Mouse (Mus musculus) T-helper 17 cell (primary cell): ENCODE data around the gene Prss33.

ENCODE experiments used
- in situ Hi-C, 2 experiments: fragments of 300-600 bp; cut with MboI, MseI; formaldehyde crosslinking; loops; 1 replicate in 1 of 2; 2 replicates in 1 of 2; pipeline ENCODE4 v1.15.1; 2025; ENCODE audit warnings: high pct_unique_total_duplicates in 2 of 2

Gene Prss33

GRCm38 (mm10) chr17:23828271-23829001 is 7.4 kb downstream of the Prss33 start:
- in situ Hi-C loops: loop anchor here in 1 of 2 experiments (10.0 kb wide), 1 partner anchor 54 kb away; the partner anchor contains the start of gene Flywch1

- in situ Hi-C loops: loop anchor here in 1 of 2 experiments (10.0 kb wide), 1 partner anchor 51 kb away; the partner anchor contains the start of gene Flywch1
These were observed 10.3 kb downstream of the Prss33 start for GRCm38 (mm10) chr17:23825591-23825990.

DNA sequence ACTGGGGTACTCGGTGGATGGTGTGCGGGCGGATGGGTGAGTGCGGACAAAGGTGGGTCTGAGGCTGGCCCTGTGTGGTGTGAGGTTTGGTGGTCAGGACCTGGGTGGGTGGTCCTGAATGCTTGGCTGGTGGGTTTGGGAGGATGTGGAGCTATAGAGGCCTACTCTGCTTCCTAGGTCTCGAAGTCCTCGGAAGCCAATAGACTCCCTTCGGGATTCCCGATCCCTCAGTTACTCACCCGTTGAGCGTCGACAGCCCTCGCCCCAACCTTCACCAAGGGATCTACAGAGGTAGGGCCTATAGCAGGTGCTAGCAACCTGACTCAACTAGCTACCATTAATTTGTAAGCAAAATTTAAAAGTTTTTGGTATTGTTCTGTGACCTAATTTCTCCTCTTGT is 12.2 kb downstream of the Prss33 start:
- in situ Hi-C loops: loop anchor here in 1 of 2 experiments (10.0 kb wide), 1 partner anchor 49 kb away; the partner anchor contains the start of gene Flywch1

DNA sequence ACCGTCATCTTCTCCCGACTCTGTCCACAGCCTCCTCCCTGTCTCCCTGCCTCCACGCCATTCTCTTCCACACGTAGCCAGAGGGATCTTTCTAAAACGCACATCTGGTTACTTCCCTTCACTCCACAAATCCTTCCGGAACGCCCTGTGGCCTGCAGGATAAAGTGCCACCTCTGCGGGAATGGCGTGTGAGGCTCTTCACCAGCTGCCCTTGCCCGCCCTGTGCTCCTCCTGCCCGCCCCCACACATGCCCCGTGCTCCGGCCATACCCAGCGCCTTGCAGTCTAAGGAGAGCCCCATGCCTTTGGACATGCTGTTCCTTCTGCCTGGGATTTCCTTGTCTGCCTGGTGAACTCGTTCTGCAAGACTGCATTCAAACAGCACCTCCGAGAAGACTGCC is 12.8 kb downstream of the Prss33 start:
- in situ Hi-C loops: loop anchor here in 1 of 2 experiments (10.0 kb wide), 1 partner anchor 48 kb away; the partner anchor contains the start of gene Flywch1

- in situ Hi-C loops: loop anchor here in 1 of 2 experiments (10.0 kb wide), 1 partner anchor 47 kb away; the partner anchor contains the start of gene Flywch1
These were observed 13.8 kb downstream of the Prss33 start for GRCm38 (mm10) chr17:23822094-23822493.

DNA sequence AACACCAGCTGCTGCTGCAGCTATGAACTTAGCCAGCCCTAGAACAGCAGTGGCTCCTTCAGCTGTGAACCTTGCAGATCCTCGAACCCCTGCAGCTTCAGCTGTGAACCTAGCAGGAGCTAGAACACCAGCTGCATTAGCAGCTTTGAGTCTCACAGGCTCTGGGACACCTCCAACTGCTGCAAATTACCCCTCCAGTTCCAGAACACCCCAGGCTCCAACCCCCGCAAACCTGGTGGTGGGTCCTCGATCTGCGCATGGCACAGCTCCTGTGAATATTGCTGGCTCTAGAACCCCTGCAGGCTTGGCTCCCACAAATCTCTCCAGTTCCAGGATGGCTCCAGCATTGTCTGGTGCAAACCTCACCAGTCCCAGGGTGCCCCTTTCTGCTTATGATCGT is 15.1 kb downstream of the Prss33 start:
- in situ Hi-C loops: loop anchor here in 1 of 2 experiments (10.0 kb wide), 1 partner anchor 46 kb away; the partner anchor contains the start of gene Flywch1

DNA sequence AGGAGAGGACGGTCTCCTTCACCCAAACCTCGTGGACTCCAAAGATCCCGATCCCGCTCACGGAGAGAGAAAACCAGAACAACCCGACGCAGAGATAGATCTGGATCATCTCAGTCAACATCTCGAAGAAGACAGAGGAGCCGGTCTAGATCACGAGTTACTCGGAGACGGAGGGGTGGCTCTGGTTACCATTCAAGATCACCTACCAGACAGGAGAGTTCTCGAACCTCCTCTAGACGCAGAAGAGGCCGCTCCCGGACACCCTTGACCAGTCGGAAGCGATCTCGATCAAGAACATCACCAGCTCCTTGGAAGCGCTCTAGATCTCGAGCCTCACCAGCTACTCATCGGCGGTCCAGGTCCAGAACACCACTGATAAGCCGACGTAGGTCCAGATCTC is 16.6 kb downstream of the Prss33 start:
- in situ Hi-C loops: loop anchor here in 1 of 2 experiments (5.0 kb wide), 1 partner anchor 42 kb away; no protein-coding TSS in a partner anchor

DNA sequence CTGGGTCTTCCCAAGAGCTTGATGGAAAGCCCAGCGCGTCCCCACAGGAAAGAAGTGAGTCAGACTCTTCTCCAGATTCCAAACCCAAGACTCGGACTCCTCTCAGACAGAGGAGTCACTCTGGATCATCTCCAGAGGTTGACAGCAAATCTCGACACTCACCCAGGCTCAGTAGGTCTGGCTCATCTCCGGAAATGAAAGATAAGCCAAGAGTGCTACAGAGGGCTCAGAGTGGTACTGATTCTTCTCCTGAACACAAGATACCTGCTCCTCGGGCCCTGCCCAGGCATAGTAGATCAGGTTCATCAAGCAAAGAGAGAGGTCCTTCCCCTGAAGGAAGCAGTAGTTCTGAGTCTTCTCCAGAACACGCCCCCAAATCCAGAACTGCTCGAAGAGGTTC is 17.3 kb downstream of the Prss33 start:
- in situ Hi-C loops: loop anchor here in 1 of 2 experiments (5.0 kb wide), 1 partner anchor 41 kb away; no protein-coding TSS in a partner anchor

DNA sequence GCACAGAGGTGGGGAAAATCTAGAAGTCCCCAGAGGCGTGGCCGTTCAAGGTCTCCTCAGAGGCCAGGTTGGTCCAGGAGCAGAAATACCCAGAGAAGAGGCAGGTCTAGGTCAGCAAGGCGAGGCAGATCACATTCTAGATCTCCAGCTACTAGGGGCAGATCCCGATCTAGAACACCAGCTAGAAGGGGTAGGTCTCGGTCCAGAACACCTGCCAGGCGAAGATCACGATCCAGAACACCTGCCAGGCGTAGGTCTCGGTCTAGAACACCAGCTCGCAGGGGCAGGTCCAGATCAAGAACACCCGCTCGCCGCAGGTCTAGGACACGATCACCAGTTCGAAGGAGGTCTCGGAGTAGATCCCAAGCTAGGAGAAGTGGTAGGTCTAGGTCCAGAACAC is 20.2 kb downstream of the Prss33 start:
- in situ Hi-C loops: loop anchor here in 1 of 2 experiments (5.0 kb wide), 1 partner anchor 38 kb away; no protein-coding TSS in a partner anchor

DNA sequence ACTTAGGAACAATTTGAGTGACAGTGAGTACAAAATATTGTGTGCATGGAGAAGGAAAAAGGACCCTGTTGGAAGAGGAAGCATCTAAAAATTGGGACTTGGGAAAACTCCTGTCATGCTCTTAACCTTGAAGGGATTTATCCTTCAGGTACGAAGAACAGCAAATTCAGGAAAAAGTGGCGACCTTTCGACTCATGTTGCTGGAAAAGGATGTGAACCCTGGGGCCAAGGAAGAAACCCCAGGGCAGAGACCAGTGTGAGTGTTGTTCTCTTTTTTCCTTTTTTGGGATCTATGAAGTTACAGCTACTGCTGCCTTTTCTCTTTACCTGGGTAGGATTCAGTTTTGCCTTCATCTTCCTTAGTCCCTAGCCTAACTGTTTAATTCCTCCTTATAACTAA is 27.9 kb downstream of the Prss33 start:
- in situ Hi-C loops: no loop called here

GRCm38 (mm10) chr17:23806867-23807266 is 29.0 kb downstream of the Prss33 start:
- in situ Hi-C loops: no loop called here

DNA sequence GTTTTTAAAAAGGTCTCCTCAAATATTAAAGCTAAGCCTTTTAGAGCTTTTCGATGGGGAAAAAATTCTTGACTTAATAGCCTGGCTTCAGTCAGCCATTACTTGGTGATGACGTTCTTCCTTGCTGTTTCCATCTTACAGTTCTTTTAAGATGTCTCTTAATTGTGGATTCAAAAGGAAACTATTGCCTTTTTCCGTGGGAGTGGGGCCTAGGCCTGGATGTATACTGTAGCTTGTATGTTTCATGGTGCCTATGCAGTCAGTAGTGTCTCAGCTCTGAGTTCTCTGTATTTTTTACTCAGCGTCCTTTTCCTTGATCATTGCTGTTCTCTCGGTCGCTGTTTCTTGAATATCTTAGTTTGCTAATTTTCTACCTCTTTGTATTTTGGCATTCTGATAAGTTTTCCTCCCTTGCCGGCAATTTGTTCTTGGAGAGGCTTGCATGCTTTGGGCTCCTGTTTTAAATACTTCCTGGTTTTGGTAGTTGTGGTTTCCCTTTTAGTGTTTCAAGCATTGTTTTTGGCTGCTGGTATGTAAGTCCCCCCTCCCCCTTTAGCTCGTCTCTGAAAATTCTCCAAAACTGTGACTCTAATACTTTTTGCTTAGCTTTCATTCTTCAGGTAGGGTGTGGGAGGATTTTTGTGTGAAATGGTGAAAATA is 31.3 kb downstream of the Prss33 start:
- in situ Hi-C loops: no loop called here

- in situ Hi-C loops: no loop called here
These were observed 32.4 kb downstream of the Prss33 start for GRCm38 (mm10) chr17:23803366-23804041.

- in situ Hi-C loops: no loop called here
These were observed 33.0 kb downstream of the Prss33 start for GRCm38 (mm10) chr17:23802746-23803365.

DNA sequence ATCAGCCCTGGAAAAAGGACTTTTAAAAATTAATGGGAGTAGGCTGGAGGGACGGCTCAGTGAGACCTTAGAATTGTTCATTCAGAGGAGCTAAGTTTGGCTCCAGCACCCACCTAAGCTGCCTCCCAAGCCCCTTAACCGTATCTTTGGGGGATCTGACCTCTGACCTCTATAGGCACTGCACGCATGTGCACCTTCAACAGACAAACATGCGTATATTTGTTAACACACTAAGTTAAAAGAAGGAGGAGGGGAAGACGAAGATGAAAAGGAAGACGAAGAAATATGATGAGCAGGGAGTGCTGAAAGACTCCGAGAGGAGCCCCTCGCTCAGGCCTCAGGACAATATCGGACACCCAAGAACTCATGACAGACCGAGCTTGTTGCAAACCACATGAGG is 34.2 kb downstream of the Prss33 start:
- in situ Hi-C loops: no loop called here

GRCm38 (mm10) chr17:23797316-23797715 is 38.5 kb downstream of the Prss33 start:
- in situ Hi-C loops: no loop called here

DNA sequence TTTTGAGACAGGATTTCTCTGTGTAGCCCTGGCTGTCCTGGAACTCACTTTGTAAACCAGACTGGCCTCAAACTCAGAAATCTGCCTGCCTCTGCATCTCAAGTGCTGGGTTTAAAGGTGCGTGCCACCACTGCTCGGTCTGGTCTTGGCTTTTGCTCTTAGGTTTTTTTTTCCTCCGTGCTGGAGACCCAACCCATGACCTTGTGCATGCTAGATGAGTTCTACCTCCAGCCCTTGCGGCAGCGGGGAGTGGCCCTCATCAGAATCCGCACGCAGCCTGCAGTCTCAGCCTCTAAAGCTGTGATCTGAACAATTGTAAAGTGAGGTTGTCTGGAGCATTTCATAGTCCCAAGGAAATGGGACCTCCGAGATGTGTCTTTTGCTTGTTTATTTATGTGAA is 40.5 kb downstream of the Prss33 start:
- in situ Hi-C loops: no loop called here

DNA sequence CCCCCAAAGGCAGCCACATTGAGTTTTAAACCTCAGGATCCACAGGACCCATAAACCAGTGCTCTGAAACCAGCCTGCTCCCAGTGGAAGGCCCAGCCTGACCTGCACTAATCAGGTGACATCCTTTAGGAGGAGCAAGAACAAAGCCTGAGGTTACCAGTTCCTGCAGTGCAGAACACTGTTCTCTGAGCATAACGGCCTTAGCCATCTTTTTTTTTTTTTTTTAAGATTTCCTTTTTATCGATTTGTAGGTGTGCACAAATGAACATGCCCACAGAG is 44.8 kb downstream of the Prss33 start:
- in situ Hi-C loops: no loop called here

- in situ Hi-C loops: no loop called here
These were observed 45.4 kb downstream of the Prss33 start, which contains the start of gene Srrm2 for GRCm38 (mm10) chr17:23790269-23791078. Srrm2 (plus strand) TSS chr17:23790532.

DNA sequence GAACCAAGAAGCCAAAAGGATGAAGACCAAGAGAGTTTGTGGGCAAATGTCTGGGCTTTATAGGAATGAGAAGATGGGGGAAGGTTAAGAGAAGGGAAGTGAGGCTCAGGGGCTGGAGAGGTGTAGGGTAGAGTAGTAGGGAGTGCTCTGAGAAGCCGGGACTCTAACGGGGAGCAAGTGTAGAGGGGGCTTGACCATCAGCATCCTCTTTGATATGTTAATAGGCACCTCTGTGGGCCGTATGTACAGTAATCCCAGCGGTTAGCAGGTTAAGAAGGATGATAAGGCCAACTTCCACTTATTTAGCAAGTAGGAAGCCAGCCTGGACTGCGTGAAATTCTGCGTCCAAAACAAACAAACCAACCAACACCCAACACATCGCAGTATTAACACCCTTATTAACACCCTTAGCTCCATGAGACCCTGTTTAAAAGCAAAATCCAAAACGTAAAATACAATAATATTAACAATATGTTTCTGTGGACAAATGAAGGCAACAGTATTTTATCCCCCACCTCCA is 46.0 kb downstream of the Prss33 start:
- in situ Hi-C loops: no loop called here
